Mouse (Mus musculus) fibroblast of lung, adult 2 months (primary cell): ENCODE measurements at regions not wholly inside any gene's neighbourhood (a gene's known extent, or its start where the extent isn't known, plus 50 kb on each side); places are given as distances from the start of the nearest gene placed in this dataset.

ENCODE experiments used
- DNase-seq: peaks from one replicate; pipeline ENCODE4 v3.0.0-alpha.2; 2011; ENCODE audit warnings: low read depth

- DNase-seq, result no peak
Observed at GRCm38 (mm10) chr13:82849037-82849436, 654.8 kb upstream of the Mef2c start.

- DNase-seq, result no peak
Observed at GRCm38 (mm10) chr13:82869869-82870268, 634.0 kb upstream of the Mef2c start.

GRCm38 (mm10) chr13:82874091-82874490 lies 629.7 kb upstream of the Mef2c start:
- DNase-seq, result no peak

- DNase-seq, result no peak
Observed at GRCm38 (mm10) chr13:82883368-82883767, 620.5 kb upstream of the Mef2c start.

GRCm38 (mm10) chr13:82888755-82889154 lies 615.1 kb upstream of the Mef2c start:
- no peak for DNase-seq

- DNase-seq, result peak; percentile 82
Observed at GRCm38 (mm10) chr13:82892731-82893130, 611.1 kb upstream of the Mef2c start.

- no peak for DNase-seq
Observed at GRCm38 (mm10) chr13:82899686-82900085, 604.1 kb upstream of the Mef2c start.

GRCm38 (mm10) chr13:82902160-82902559 lies 601.7 kb upstream of the Mef2c start:
- DNase-seq, result no peak

- DNase-seq, result no peak
Observed at GRCm38 (mm10) chr13:82903637-82904036, 600.2 kb upstream of the Mef2c start.

GRCm38 (mm10) chr13:82907689-82908088 lies 596.1 kb upstream of the Mef2c start:
- no peak for DNase-seq

- DNase-seq, result no peak
Observed at GRCm38 (mm10) chr13:82909151-82909550, 594.7 kb upstream of the Mef2c start.

- DNase-seq, result no peak
Observed at GRCm38 (mm10) chr13:82912859-82913258, 591.0 kb upstream of the Mef2c start.

- no peak for DNase-seq
Observed at GRCm38 (mm10) chr13:82915194-82915593, 588.6 kb upstream of the Mef2c start.

- no peak for DNase-seq
Observed at GRCm38 (mm10) chr13:82930010-82930409, 573.8 kb upstream of the Mef2c start.

- DNase-seq, result no peak
Observed at GRCm38 (mm10) chr13:82937856-82938255, 566.0 kb upstream of the Mef2c start.

GRCm38 (mm10) chr13:82942691-82943341 lies 561.0 kb upstream of the Mef2c start:
- DNase-seq, result no peak

- DNase-seq, result no peak
Observed at GRCm38 (mm10) chr13:82946931-82947330, 556.9 kb upstream of the Mef2c start.

- no peak for DNase-seq
Observed at GRCm38 (mm10) chr13:82949541-82949940, 554.3 kb upstream of the Mef2c start.

- DNase-seq, result no peak
Observed at GRCm38 (mm10) chr13:82962333-82962732, 541.5 kb upstream of the Mef2c start.

GRCm38 (mm10) chr13:82971722-82972121 lies 532.1 kb upstream of the Mef2c start:
- no peak for DNase-seq

- no peak for DNase-seq
Observed at GRCm38 (mm10) chr13:82974210-82974811, 529.5 kb upstream of the Mef2c start.

- DNase-seq, result no peak
Observed at GRCm38 (mm10) chr13:83001118-83001517, 502.7 kb upstream of the Mef2c start.

GRCm38 (mm10) chr13:83016686-83017085 lies 487.1 kb upstream of the Mef2c start:
- DNase-seq, result no peak

GRCm38 (mm10) chr13:83020829-83021228 lies 483.0 kb upstream of the Mef2c start:
- no peak for DNase-seq
